Mouse (Mus musculus) Muller cell, postnatal 12 days (primary cell): ENCODE results near the gene Iqgap3.

Experiments
- DNase-seq: peaks from one replicate; pipeline ENCODE4 v3.0.0-alpha.2; 2015; ENCODE audit errors: inconsistent ontology term

Iqgap3 gene

GRCm38 (mm10) chr3:88149510-88149974, 67.8 kb downstream of the Iqgap3 start:
- DNase-seq, result no peak

- no peak for DNase-seq
Measured at GRCm38 (mm10) chr3:88150061-88150998, 68.6 kb downstream of the Iqgap3 start.

- no peak for DNase-seq
Measured at GRCm38 (mm10) chr3:88150999-88151364, 69.2 kb downstream of the Iqgap3 start.

- no peak for DNase-seq
Measured at GRCm38 (mm10) chr3:88152056-88152455, 70.3 kb downstream of the Iqgap3 start.

- DNase-seq, result no peak
Measured at GRCm38 (mm10) chr3:88153290-88154011, 71.7 kb downstream of the Iqgap3 start.

GRCm38 (mm10) chr3:88154236-88154635, 72.5 kb downstream of the Iqgap3 start:
- DNase-seq, result no peak

- DNase-seq, result no peak
Measured at GRCm38 (mm10) chr3:88156817-88157216, 75.0 kb downstream of the Iqgap3 start.

GRCm38 (mm10) chr3:88157771-88158597, 76.2 kb downstream of the Iqgap3 start:
- peak; percentile 43 for DNase-seq

- DNase-seq, result no peak
Measured at GRCm38 (mm10) chr3:88158991-88159390, 77.2 kb downstream of the Iqgap3 start.

- no peak for DNase-seq
Measured at GRCm38 (mm10) chr3:88160856-88161255, 79.1 kb downstream of the Iqgap3 start.

- no peak for DNase-seq
Measured at GRCm38 (mm10) chr3:88162259-88162658, 80.5 kb downstream of the Iqgap3 start.

- DNase-seq, result no peak
Measured at GRCm38 (mm10) chr3:88162811-88163210, 81.0 kb downstream of the Iqgap3 start.

GRCm38 (mm10) chr3:88163847-88164246, 82.1 kb downstream of the Iqgap3 start:
- DNase-seq, result no peak

GRCm38 (mm10) chr3:88164263-88164662, 82.5 kb downstream of the Iqgap3 start:
- DNase-seq, result no peak

GRCm38 (mm10) chr3:88166056-88166455, 84.3 kb downstream of the Iqgap3 start:
- DNase-seq, result no peak

- no peak for DNase-seq
Measured at GRCm38 (mm10) chr3:88170361-88170760, 88.6 kb downstream of the Iqgap3 start.
